Mouse (Mus musculus) intestine, postnatal 0 days (tissue): ENCODE data around the gene Prkcq. TPM values are rescaled to one million over a fixed set of nuclear protein-coding genes. Genes with fewer than 3 reads are reported as not detected.
A peak's percentile ranks its signal among the peaks of the same experiment; 100 is the strongest.

Source experiments
- ATAC-seq: fragments of 200-750 bp; cut with Nextera tagmentation; 2 replicates; pipeline ENCODE4 v1.8.0; 2017; ENCODE audit warnings: mild to moderate bottlenecking, moderate TSS enrichment, moderate library complexity
- H3K27ac ChIP-seq: fragments of 300-500 bp; sonication (generic); 2 replicates; pipeline ENCODE4 v1.5.1; 2014; ENCODE audit warnings: mild to moderate bottlenecking, low read depth, low read length, moderate library complexity
- H3K27me3 ChIP-seq: fragments of 300-500 bp; sonication (generic); replicated peaks from 2 replicates; pipeline ENCODE4 v1.6.1; 2014; ENCODE audit warnings: low read length, mixed read lengths; ENCODE audit not compliant: control insufficient read depth, insufficient read depth
- H3K36me3 ChIP-seq: fragments of 300-500 bp; sonication (generic); 2 replicates; pipeline ENCODE4 v1.6.1; 2014; ENCODE audit warnings: mild to moderate bottlenecking, moderate library complexity; ENCODE audit not compliant: control insufficient read depth, insufficient read depth
- H3K4me1 ChIP-seq: fragments of 300-500 bp; sonication (generic); replicated peaks from 2 replicates; pipeline ENCODE4 v1.6.1; 2014; ENCODE audit warnings: antibody characterized with exemption, low read length, mixed read lengths; ENCODE audit not compliant: control insufficient read depth, insufficient read depth
- H3K4me2 ChIP-seq: fragments of 300-500 bp; sonication (generic); replicated peaks from 2 replicates; pipeline ENCODE4 v1.6.1; 2014; ENCODE audit warnings: low read depth, mild to moderate bottlenecking, moderate library complexity
- H3K4me3 ChIP-seq: fragments of 300-500 bp; sonication (generic); 2 replicates; pipeline ENCODE4 v1.5.1; 2014; ENCODE audit warnings: low read depth, low read length
- H3K9ac ChIP-seq: fragments of 300-500 bp; sonication (generic); 2 replicates; pipeline ENCODE4 v1.6.1; 2014; ENCODE audit warnings: mild to moderate bottlenecking, low read depth, low read length
- H3K9me3 ChIP-seq: fragments of 300-500 bp; sonication (generic); 2 replicates; pipeline ENCODE4 v1.6.1; 2016; ENCODE audit warnings: mixed run types; ENCODE audit not compliant: control insufficient read depth
- CTCF ChIP-seq: sonication (generic); IDR thresholded peaks from 2 replicates; pipeline ENCODE4 v1.5.1; 2016; ENCODE audit warnings: low read depth, mild to moderate bottlenecking, control low read depth, antibody characterized with exemption, moderate library complexity
- WGBS: fragments of 180-500 bp; shearing (Covaris S2); extraction: QIAGEN DNeasy Blood & Tissue Kit; methylation state at CpG from one replicate; pipeline ENCODE4 v1.1.7; 2014; 5-methylcytosine and 5-hydroxymethylcytosine counted together
- polyA plus RNA-seq: library from polyadenylated mRNA; unstranded; fragments of >200 nt; fragmentation: Nextera tagmentation; extraction: Ambion mirVana; gene quantifications from 2 replicates; pipeline ENCODE4 v1.2.1, GENCODE M21; 2015

The Prkcq gene
- 1.1 and 1.8 TPM in 2 replicates for polyA plus RNA-seq

DNA sequence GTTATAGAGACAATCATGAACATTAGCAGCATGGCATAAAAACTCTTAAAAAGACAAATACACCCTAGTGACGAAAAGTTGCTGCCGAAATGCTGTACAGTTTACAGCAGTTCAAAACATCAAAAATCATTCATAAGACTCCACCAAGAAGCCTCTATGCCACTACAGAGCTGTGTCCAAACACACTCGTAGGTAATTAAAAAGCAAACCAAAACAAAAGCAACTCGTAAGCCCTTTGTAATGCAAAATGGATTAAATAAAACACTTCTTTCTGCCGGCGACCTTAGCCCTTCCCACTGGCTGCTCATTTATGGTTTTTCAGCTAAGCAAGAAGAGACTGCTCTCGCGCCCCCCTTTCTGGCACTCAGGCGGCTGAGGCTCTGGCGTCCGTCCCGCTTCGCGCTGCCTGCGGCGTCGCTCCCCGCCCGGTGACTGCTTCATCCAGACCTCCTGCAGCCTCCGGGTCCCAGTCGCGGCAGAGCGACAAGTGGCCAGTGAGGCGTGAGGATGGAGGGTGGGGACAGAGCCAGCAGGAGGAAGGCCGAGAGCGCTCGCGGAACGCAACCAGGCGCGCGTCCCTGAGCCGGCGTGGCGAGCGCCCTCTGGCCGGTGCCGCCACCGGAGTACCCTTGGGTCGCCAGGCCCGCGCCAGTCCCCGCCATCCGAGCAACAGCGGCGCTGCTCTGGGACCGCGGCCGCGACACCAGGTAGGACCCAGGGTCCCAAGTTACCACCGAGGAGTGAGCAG is at the start of gene Prkcq:
Gene Prkcq (plus strand): TSS at position 355 of the 748 bp plus-strand sequence.
- no peaks in the 10 kb centered on the region for H3K36me3 ChIP-seq
- H3K4me2 ChIP-seq = peak within 1 kb of the TSS; percentile 88
- no peak within 1 kb of the TSS for H3K27ac ChIP-seq
- H3K4me3 ChIP-seq = peak within 1 kb of the TSS; percentile 46
- no peak within 1 kb of the TSS for H3K9ac ChIP-seq
- 3% methylated on average over 51 of the region's 51 CpGs for WGBS
- TF ChIP-seq CTCF = peak; percentile 46
- no peaks in the 10 kb centered on the region for H3K4me1 ChIP-seq
- ATAC-seq = no peak
- no peaks in the 10 kb centered on the region for H3K9me3 ChIP-seq
- H3K27me3 ChIP-seq = peaks cover 17% of the 10 kb centered on the region; the same call in 1 of the 2 replicates

DNA sequence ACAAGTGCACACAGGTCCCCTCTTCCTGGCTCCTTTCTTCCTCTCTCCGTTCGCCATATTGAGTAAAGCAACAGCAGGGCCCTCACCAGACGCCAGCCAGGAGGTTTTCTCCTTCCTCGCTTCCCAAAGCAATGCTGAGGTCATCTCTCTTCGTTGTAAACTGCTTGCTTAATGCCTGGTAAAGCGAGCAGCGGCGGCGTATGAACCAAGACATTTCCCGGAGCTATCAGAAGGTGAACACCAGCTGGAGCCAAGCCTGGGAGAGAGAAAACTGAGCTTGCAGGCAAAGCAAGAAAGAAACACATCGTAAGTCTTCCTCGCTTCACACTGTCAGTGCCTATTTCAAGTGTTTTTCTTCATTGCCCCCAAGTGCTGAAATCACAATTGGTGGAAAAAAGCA is 41.0 kb upstream of the Prkcq start:
- WGBS = 78% methylated on average over 12 of the region's 12 CpGs
- no peak for ATAC-seq
- no peak overlapping the region for H3K4me2 ChIP-seq
- no peaks in the 10 kb centered on the region for H3K27me3 ChIP-seq
- no peak overlapping the region for H3K9ac ChIP-seq
- TF ChIP-seq CTCF = no peak
- H3K4me3 ChIP-seq = no peak overlapping the region
- no peaks in the 10 kb centered on the region for H3K9me3 ChIP-seq
- H3K27ac ChIP-seq = no peak overlapping the region
- H3K4me1 ChIP-seq = no peaks in the 10 kb centered on the region
- H3K36me3 ChIP-seq = no peaks in the 10 kb centered on the region

DNA sequence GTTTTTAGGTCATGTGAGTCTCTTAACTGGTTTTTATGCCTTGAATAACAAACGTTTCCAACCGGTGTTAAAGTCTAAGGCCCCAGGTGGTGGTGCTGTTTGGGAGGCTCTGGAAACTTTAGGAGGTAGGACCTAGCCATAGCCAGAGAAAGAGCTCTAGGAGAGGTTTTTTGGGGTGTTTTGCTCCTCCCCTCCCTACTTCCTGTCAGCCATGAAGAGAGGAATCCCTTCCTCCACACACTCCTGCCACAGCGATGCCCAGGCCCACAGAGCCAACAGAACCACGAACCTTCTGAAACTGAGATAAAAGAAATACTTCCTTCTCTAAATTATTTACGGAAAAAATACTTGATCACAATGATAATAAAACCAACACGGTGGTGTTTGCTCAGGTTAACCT is 36.2 kb upstream of the Prkcq start:
- no peak overlapping the region for H3K4me3 ChIP-seq
- no peaks in the 10 kb centered on the region for H3K36me3 ChIP-seq
- no peak overlapping the region for H3K27ac ChIP-seq
- H3K4me1 ChIP-seq = no peaks in the 10 kb centered on the region
- ATAC-seq = no peak
- TF ChIP-seq CTCF = no peak
- WGBS = 43% methylated on average over 6 of the region's 6 CpGs
- no peak overlapping the region for H3K9ac ChIP-seq
- H3K9me3 ChIP-seq = no peaks in the 10 kb centered on the region
- H3K27me3 ChIP-seq = no peaks in the 10 kb centered on the region
- no peak overlapping the region for H3K4me2 ChIP-seq

DNA sequence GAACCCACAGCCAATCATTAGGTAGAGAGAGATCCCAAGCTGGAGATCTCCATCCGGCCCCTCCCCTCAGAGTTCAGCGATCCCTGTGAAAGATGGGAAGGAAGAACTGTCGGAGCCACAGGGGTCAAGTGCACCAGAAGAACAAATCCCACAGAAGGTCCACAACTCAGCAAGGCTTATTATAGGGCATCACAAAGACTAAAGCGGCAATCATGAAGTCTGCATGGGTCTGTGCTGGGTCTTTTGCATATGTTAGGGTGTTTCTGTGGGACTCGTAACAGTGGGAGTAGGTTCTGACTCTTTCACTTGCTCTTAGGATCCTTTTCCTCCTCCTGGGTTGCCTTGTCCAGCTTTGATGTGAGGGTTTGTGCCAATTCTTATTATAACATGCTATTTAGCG is 33.8 kb upstream of the Prkcq start:
- WGBS = 88% methylated on average over 6 of the region's 6 CpGs
- no peaks in the 10 kb centered on the region for H3K27me3 ChIP-seq
- no peak overlapping the region for H3K9ac ChIP-seq
- ATAC-seq = no peak
- H3K4me1 ChIP-seq = no peaks in the 10 kb centered on the region
- H3K9me3 ChIP-seq = no peaks in the 10 kb centered on the region
- H3K4me3 ChIP-seq = no peak overlapping the region
- no peak overlapping the region for H3K27ac ChIP-seq
- H3K36me3 ChIP-seq = no peaks in the 10 kb centered on the region
- no peak for TF ChIP-seq CTCF
- H3K4me2 ChIP-seq = no peak overlapping the region

DNA sequence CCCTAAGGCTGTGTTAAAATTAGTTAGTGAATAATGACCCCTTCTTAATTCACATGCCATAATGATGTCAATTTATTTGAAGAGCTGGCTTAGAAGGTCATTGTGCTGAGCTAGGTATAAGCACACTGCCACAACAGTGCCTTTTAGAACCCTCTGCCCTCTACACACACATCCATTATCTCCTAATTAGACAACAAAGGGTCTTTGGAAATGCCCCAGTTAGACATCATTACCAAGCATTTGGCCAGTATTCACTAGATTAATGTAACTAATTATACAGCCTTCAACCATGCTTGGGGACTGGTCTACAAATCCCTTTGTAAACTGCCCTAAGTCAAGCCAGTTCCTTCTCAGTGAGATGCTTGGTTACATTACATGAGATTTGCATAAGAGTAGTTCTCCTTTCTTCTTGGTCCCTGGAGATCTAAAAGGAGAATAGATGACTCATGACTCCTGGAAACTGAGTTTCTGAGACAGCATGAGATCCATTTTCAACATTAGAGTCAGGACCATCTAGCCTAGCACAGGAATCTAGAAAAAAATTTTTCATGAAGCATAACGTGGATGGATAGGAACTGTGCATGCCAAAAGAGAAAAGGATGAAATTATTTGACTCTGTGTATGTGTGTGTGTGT is 32.3 kb upstream of the Prkcq start:
- ATAC-seq = no peak
- 78% methylated on average over 1 of the region's 1 CpGs for WGBS

DNA sequence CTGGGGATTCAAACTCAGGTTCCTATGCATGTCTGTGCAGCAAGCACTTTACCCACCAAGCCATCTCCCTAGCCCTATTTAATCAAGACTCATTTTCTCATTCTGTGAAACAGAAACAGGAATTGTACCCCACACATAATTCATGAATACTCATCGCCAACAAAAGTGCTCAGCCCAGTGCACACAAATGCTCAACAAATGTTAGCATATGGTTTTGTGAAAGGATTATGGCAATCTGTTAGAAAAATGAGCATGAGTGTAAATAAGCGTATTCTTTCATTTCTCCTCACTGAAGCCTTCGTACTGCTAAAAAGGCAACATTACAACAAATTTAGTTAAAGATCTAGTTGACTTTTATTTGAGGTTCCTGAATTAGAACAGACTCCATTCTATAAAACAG is 31.5 kb upstream of the Prkcq start:
- Histone ChIP-seq H3K27me3 (no peaks in the 10 kb centered on the region), H3K4me2 (no peak overlapping the region), H3K4me3 (no peak overlapping the region), H3K27ac (no peak overlapping the region), H3K4me1 (no peaks in the 10 kb centered on the region), H3K9me3 (no peaks in the 10 kb centered on the region), H3K36me3 (no peaks in the 10 kb centered on the region), H3K9ac (no peak overlapping the region)
- WGBS = 85% methylated on average over 3 of the region's 3 CpGs
- no peak for ATAC-seq
- no peak for TF ChIP-seq CTCF

More for the DNA sequence above, 32.3 kb upstream of the Prkcq start:
- Histone ChIP-seq H3K4me1 (no peaks in the 10 kb centered on the region), H3K27me3 (no peaks in the 10 kb centered on the region), H3K36me3 (no peaks in the 10 kb centered on the region), H3K9ac (no peak overlapping the region), H3K9me3 (no peaks in the 10 kb centered on the region), H3K27ac (no peak overlapping the region), H3K4me3 (no peak overlapping the region), H3K4me2 (no peak overlapping the region)
- TF ChIP-seq CTCF = no peak
